Mouse (Mus musculus) frontal cortex, adult (tissue): ENCODE data around the gene Pdlim4.
"Not testable (repeated sequence)": the region's sequence is repeated elsewhere in the genome, so short reads cannot be mapped to it uniquely, and the experiment has no call there.

ENCODE experiments used
- ATAC-seq: cut with Nextera tagmentation; 2 replicates; pipeline ENCODE4 v1.9.2; 2017; ENCODE audit warnings: mild to moderate bottlenecking, moderate library complexity, mixed read lengths; ENCODE audit not compliant: low TSS enrichment

Gene Pdlim4

GRCm38 (mm10) chr11:54018893-54019732 is 49.7 kb downstream of the Pdlim4 start:
- no peak for ATAC-seq

GRCm38 (mm10) chr11:54017596-54017995 is 51.2 kb downstream of the Pdlim4 start:
- ATAC-seq = no peak

- ATAC-seq = no peak
Measured at GRCm38 (mm10) chr11:54016051-54016450, 52.8 kb downstream of the Pdlim4 start.

GRCm38 (mm10) chr11:54012961-54013360 is 55.9 kb downstream of the Pdlim4 start:
- ATAC-seq = no peak

- no peak for ATAC-seq
Measured at GRCm38 (mm10) chr11:54011255-54011654, 57.6 kb downstream of the Pdlim4 start.

DNA sequence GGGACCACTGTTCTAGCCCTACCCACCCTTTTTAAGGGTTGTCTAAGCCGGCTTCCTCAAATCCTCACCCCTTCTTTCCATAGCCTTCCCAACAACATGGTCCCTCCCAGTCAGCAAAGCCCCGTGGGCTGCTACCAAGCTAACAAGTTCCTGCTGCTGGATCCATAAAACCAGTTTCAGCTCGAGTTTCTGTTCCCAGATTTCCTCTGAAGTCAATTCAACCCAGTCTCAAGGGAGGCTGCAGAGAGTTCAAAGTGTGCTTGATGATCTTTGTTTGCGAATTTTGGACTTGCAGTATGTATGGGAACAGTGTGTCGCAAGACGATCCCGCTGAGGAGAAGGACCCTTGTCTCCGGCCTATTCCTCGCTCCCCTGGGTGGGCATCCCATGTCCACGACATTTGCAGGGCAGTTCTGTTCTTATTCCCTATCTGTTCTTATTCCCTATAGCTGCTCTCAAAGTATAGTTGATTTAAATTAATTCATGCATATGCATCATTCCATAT is 60.3 kb downstream of the Pdlim4 start:
- ATAC-seq = no peak

- ATAC-seq = peak; percentile 43; the same call in 1 of the 2 replicates
Measured at GRCm38 (mm10) chr11:54007717-54008116, 61.1 kb downstream of the Pdlim4 start.

DNA sequence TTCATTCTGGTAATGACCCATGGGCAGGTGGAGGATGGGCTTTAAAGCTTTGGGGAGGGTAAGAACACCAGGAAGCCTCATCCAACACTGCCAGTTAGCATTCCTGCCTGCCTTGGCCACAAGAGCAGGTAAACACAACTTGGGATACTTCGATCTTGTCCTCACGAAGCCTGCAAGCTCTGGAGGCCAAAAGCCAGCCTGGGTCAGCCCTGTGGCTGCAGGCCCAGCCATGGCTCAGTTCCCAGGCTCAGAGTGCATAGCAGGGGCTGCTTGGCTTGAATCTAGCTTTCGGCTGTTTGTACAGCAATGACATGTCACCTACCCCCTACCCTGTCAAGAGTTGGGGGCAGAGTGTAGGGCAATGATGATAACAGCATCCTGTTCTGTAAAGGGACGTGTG is 61.9 kb downstream of the Pdlim4 start:
- no peak for ATAC-seq

GRCm38 (mm10) chr11:54006362-54006761 is 62.5 kb downstream of the Pdlim4 start:
- not testable (repeated sequence) for ATAC-seq
